In genomic region chr10:90043773-90044172, GRCm38 (mm10) we compare ENCODE assay signal across 9 mouse cellular contexts.
A peak's percentile ranks its signal among the peaks of the same experiment; 100 is the strongest.
DNase-seq lines count a peak whose midpoint lies in the region; ATAC-seq and TF ChIP-seq lines count a peak whose summit lies in the region.
"Had no signal": no experiment of that assay in that cellular context is flagged by ENCODE, and none has a peak within 500 bp of the region (broad histone marks: within the 10 kb centered on the region; RNA-seq: fewer than 3 reads in every experiment).

No protein-coding gene starts in this region.

- DNase-seq in kidney, postnatal 0 days (ENCODE audit: low spot score), result peak; percentile 14
- peak; percentile 9 for DNase-seq in ovary, postnatal 14 days (ENCODE audit: low spot score)
- no peak for DNase-seq in ovary, adult 18-20 months (ENCODE audit: low spot score)
- peak; percentile 66 for DNase-seq in cerebellum, adult 9-11 months
- peak; percentile 26 for DNase-seq in telencephalon, adult 2 months (ENCODE audit: low read depth, low spot score)
- DNase-seq in adrenal gland, adult 18-20 months (ENCODE audit: low spot score in 2 of 2), result no peak
- DNase-seq: gastrocnemius, postnatal 36 days had no signal

- H3K9me3 ChIP-seq in kidney, postnatal 0 days (replicated peaks; ENCODE audit: low read length), result no peaks in the 10 kb centered on the region
- no peaks in the 10 kb centered on the region for H3K9me3 ChIP-seq in kidney, embryonic 14.5 days (ENCODE audit: control insufficient read depth, low read length)
- H3K9me3 ChIP-seq: lung, embryonic 15.5 days had no signal

- H3K4me2 ChIP-seq in kidney, postnatal 0 days (ENCODE audit: low read length), result no peak overlapping the region
- H3K4me2 ChIP-seq in kidney, embryonic 14.5 days (replicated peaks; ENCODE audit: low read depth, low read length), result no peak overlapping the region
- H3K4me2 ChIP-seq: lung, embryonic 15.5 days had no signal

- H3K27ac ChIP-seq in kidney, postnatal 0 days, result no peak overlapping the region
- H3K27ac ChIP-seq in kidney, embryonic 14.5 days (ENCODE audit: low read depth, low read length), result no peak overlapping the region
- H3K27ac ChIP-seq: lung, embryonic 15.5 days had no signal

- no peaks in the 10 kb centered on the region for H3K4me1 ChIP-seq in kidney, postnatal 0 days (replicated peaks; ENCODE audit: insufficient read depth, low read length)
- no peaks in the 10 kb centered on the region for H3K4me1 ChIP-seq in kidney, embryonic 14.5 days (ENCODE audit: control insufficient read depth, insufficient read depth, low read length)

- ATAC-seq in kidney, postnatal 0 days (replicated peaks; ENCODE audit: low FRiP score, low read depth), result no peak
- ATAC-seq in kidney, embryonic 14.5 days (ENCODE audit: low FRiP score, low TSS enrichment), result no peak

- peak; percentile 44; the same call in 1 of the 2 replicates for TF ChIP-seq CTCF in kidney, postnatal 0 days (IDR thresholded peaks at IDR 0.05; ENCODE audit: low read depth)

- 43% methylated on average over 2 of the region's 2 CpGs for WGBS in kidney, postnatal 0 days
- WGBS in kidney, embryonic 14.5 days, result 58% methylated on average over 2 of the region's 2 CpGs

- H3K9ac ChIP-seq in kidney, postnatal 0 days (ENCODE audit: low read depth, low read length), result no peak overlapping the region
- no peak overlapping the region for H3K9ac ChIP-seq in kidney, embryonic 14.5 days (ENCODE audit: low read depth, low read length)
- H3K9ac ChIP-seq: lung, embryonic 15.5 days had no signal

- no peak overlapping the region for H3K4me3 ChIP-seq in kidney, postnatal 0 days (replicated peaks; ENCODE audit: low read depth, low read length)
- no peak overlapping the region for H3K4me3 ChIP-seq in kidney, embryonic 14.5 days (ENCODE audit: low read length)
- H3K4me3 ChIP-seq: lung, embryonic 15.5 days had no signal

- H3K27me3 ChIP-seq in kidney, postnatal 0 days (ENCODE audit: insufficient read depth, low read length), result no peaks in the 10 kb centered on the region
- H3K27me3 ChIP-seq in kidney, embryonic 14.5 days (ENCODE audit: control insufficient read depth, insufficient read depth, low read length), result no peaks in the 10 kb centered on the region
- H3K27me3 ChIP-seq: lung, embryonic 15.5 days had no signal

- no peaks in the 10 kb centered on the region for H3K36me3 ChIP-seq in kidney, postnatal 0 days (ENCODE audit: insufficient read depth, low read length)
- no peaks in the 10 kb centered on the region for H3K36me3 ChIP-seq in kidney, embryonic 14.5 days (ENCODE audit: control insufficient read depth, insufficient read depth, low read length)
- H3K36me3 ChIP-seq: lung, embryonic 15.5 days had no signal

Comparison
In these comparisons a context has a peak if more than half of its experiments do, and no peak if none do; other contexts are left out.
1. DNase-seq: peak in kidney, postnatal 0 days (single experiment), ovary, postnatal 14 days (single experiment), cerebellum, adult 9-11 months (single experiment) and telencephalon, adult 2 months (single experiment); none in ovary, adult 18-20 months (single experiment) and adrenal gland, adult 18-20 months (0 of 2).